8 mouse cellular contexts compared by ENCODE assay signal in the genomic region with DNA sequence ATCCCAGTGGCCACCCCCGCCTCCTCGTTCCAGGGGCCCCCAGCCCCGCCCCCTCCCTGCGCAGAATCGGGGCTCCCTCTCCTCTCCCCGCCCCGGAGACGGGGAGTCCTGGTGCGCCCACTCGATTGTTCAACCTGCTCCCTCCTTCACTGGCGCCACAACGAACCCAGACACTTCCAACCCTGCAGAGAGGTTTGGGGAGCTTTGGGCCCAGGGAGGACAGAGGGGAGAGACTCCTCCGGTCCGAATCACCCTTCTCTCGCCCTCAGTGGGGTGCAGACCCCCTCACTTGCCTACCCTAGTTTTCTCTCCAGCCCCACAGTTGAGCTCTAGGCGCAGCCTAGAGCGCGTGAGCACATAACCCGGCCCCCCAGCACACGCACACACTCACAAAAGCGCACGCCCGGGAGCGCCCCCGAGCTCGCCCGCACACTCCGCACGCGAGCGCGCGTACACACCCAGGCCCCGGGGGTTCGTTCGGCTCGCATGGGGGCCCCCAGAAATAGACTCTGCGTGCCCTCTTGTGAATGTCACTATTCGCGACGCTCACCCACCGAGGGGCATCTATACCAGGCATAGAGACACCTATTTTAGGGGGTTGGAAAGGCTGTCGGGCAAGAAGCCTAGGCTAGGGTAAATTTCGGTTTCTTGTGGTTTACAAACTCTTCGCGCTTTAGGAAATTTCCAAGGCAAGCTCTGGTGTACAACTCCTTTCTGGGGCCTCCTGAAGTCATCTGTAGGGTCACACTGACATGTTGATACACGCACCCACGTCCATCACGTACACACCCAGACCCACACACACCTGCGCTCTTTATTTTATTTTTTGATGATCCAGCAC. TPM values are rescaled to one million over a fixed set of nuclear protein-coding genes. Genes with fewer than 3 reads are reported as not detected.
A peak's percentile ranks its signal among the peaks of the same experiment; 100 is the strongest.
DNase-seq lines count a peak whose midpoint lies in the region; ATAC-seq and TF ChIP-seq lines count a peak whose summit lies in the region.

A gene (minus strand): TSS at position 401 of the 841 bp plus-strand sequence.

- no peak for TF ChIP-seq CTCF in E14TG2a.4 (conservative IDR thresholded peaks at IDR 0.05; ENCODE audit: low read length)

- DNase-seq in heart, adult 8-10 months (ENCODE audit: low spot score): no peak
- peak; percentile 8 for DNase-seq in embryo, embryonic 10 days (ENCODE audit: low spot score)
- DNase-seq in retina, postnatal 1 day: peak; percentile 59
- no peak for DNase-seq in gastrocnemius, adult 8-10 months (ENCODE audit: low spot score in 2 of 2)

- peaks cover 4% of the 10 kb centered on the region; the same call in 1 of the 2 replicates for H3K9me3 ChIP-seq in heart, embryonic 12.5 days (replicated peaks)
- H3K9me3 ChIP-seq in E14TG2a.4 (ENCODE audit: low read length): no peaks in the 10 kb centered on the region; the same call in 1 of the 2 replicates
- H3K9me3 ChIP-seq in hindbrain, embryonic 12.5 days (replicated peaks): no peaks in the 10 kb centered on the region
- peaks cover 5% of the 10 kb centered on the region; the same call in 1 of the 2 replicates for H3K9me3 ChIP-seq in limb, embryonic 12.5 days

- ATAC-seq in heart, embryonic 12.5 days (ENCODE audit: insufficient number of reproducible peaks, low FRiP score): 0 out of 2 replicates have a peak, but pooled peaks have one; percentile 17
- ATAC-seq in hindbrain, embryonic 12.5 days (ENCODE audit: low FRiP score): 0 out of 2 replicates have a peak, but pooled peaks have one; percentile 21
- ATAC-seq in limb, embryonic 12.5 days (ENCODE audit: insufficient number of reproducible peaks, insufficient read depth, low FRiP score, low TSS enrichment, low read depth): no peak

- peaks cover 16% of the 10 kb centered on the region for H3K4me1 ChIP-seq in heart, embryonic 12.5 days (replicated peaks)
- H3K4me1 ChIP-seq in E14TG2a.4 (replicated peaks; ENCODE audit: low read depth, low read length): peaks cover 42% of the 10 kb centered on the region
- H3K4me1 ChIP-seq in hindbrain, embryonic 12.5 days: peaks cover 22% of the 10 kb centered on the region
- H3K4me1 ChIP-seq in limb, embryonic 12.5 days (replicated peaks): peaks cover 37% of the 10 kb centered on the region

- under 1% methylated on average over 48 of the region's 50 CpGs for WGBS in heart, embryonic 12.5 days
- WGBS in hindbrain, embryonic 12.5 days: under 1% methylated on average over 44 of the region's 50 CpGs
- under 1% methylated on average over 49 of the region's 50 CpGs for WGBS in limb, embryonic 12.5 days

- peak within 1 kb of the TSS; percentile 54 for H3K4me3 ChIP-seq in heart, embryonic 12.5 days
- H3K4me3 ChIP-seq in E14TG2a.4 (replicated peaks; ENCODE audit: low read length): peak within 1 kb of the TSS; percentile 75
- H3K4me3 ChIP-seq in hindbrain, embryonic 12.5 days: peak within 1 kb of the TSS; percentile 44
- peak within 1 kb of the TSS; percentile 46 for H3K4me3 ChIP-seq in limb, embryonic 12.5 days (replicated peaks)

- H3K9ac ChIP-seq in heart, embryonic 12.5 days: peak within 1 kb of the TSS; percentile 35; the same call in 1 of the 2 replicates
- H3K9ac ChIP-seq in hindbrain, embryonic 12.5 days: peak within 1 kb of the TSS; percentile 77
- peak within 1 kb of the TSS; percentile 40 for H3K9ac ChIP-seq in limb, embryonic 12.5 days (replicated peaks)

- H3K36me3 ChIP-seq in heart, embryonic 12.5 days: no peaks in the 10 kb centered on the region
- H3K36me3 ChIP-seq in E14TG2a.4 (ENCODE audit: insufficient read depth, low read length): no peaks in the 10 kb centered on the region
- no peaks in the 10 kb centered on the region for H3K36me3 ChIP-seq in hindbrain, embryonic 12.5 days
- no peaks in the 10 kb centered on the region for H3K36me3 ChIP-seq in limb, embryonic 12.5 days

- H3K27me3 ChIP-seq in heart, embryonic 12.5 days (replicated peaks): peaks cover 33% of the 10 kb centered on the region
- peaks cover 74% of the 10 kb centered on the region for H3K27me3 ChIP-seq in E14TG2a.4 (ENCODE audit: insufficient read depth, low read length)
- H3K27me3 ChIP-seq in hindbrain, embryonic 12.5 days: peaks cover 54% of the 10 kb centered on the region
- H3K27me3 ChIP-seq in limb, embryonic 12.5 days: peaks cover 44% of the 10 kb centered on the region

- H3K27ac ChIP-seq in heart, embryonic 12.5 days (ENCODE audit: poor library complexity, severe bottlenecking): no peak within 1 kb of the TSS
- H3K27ac ChIP-seq in hindbrain, embryonic 12.5 days: peak within 1 kb of the TSS; percentile 95
- peak within 1 kb of the TSS; percentile 73 for H3K27ac ChIP-seq in limb, embryonic 12.5 days

- peak within 1 kb of the TSS; percentile 91 for H3K4me2 ChIP-seq in heart, embryonic 12.5 days
- H3K4me2 ChIP-seq in hindbrain, embryonic 12.5 days (replicated peaks): peak within 1 kb of the TSS; percentile 79
- peak within 1 kb of the TSS; percentile 66 for H3K4me2 ChIP-seq in limb, embryonic 12.5 days

RNA-seq across cellular contexts. Expression of the gene that starts here (rescaled TPM):
- polyA plus RNA-seq in heart, embryonic 12.5 days (2016; fragmentation: Nextera tagmentation; extraction: Ambion mirVana): 3.4 and 5.0 TPM in 2 replicates
- total RNA-seq in heart, adult 8-10 months (2022): 1 to 10 TPM; 3.6 to 5.1 (median 4.2) TPM
- 43.8 and 47.0 TPM in 2 replicates for polyA plus RNA-seq in hindbrain, embryonic 12.5 days (2016; fragmentation: Nextera tagmentation; extraction: Ambion mirVana)
- 2.9 and 3.4 TPM in 2 replicates for polyA plus RNA-seq in limb, embryonic 12.5 days (2016; fragmentation: Nextera tagmentation; extraction: Ambion mirVana)
- total RNA-seq in gastrocnemius, adult 8-10 months (2022): 1 to 10 TPM in 1 of 4 experiments, under 1 TPM in 3; 0.48 to 1.6 (median 0.69) TPM

Comparison
In these comparisons a context has a peak if more than half of its experiments do, and no peak if none do; other contexts are left out.
1. DNase-seq: peak in embryo, embryonic 10 days (single experiment) and retina, postnatal 1 day (single experiment); none in heart, adult 8-10 months (single experiment) and gastrocnemius, adult 8-10 months (0 of 2).
2. Peak in every context shown above with its lines, with median percentiles within 50 percentile points of each other: H3K4me2 ChIP-seq, H3K4me3 ChIP-seq and H3K9ac ChIP-seq.